Mouse (Mus musculus) natural killer cell, adult 2 months (primary cell): ENCODE data around the gene Fam162a.
A peak's percentile ranks its signal among the peaks of the same experiment; 100 is the strongest.
"Not testable (repeated sequence)": the region's sequence is repeated elsewhere in the genome, so short reads cannot be mapped to it uniquely, and the experiment has no call there.

Experiments
- DNase-seq, 2 experiments: peaks; one replicate each; pipeline ENCODE4 v3.0.0; 2022; ENCODE audit warnings: low spot score in 2 of 2

Fam162a gene

GRCm38 (mm10) chr16:36062534-36062933 is 8.9 kb downstream of the Fam162a start:
- not testable (repeated sequence) for DNase-seq

- DNase-seq = no peak
Observed at GRCm38 (mm10) chr16:36057933-36058475, 13.4 kb downstream of the Fam162a start.

- peak; percentile 17 to 42 for DNase-seq
Observed at GRCm38 (mm10) chr16:36056416-36056815, 15.0 kb downstream of the Fam162a start.

GRCm38 (mm10) chr16:36054920-36055319 is 16.5 kb downstream of the Fam162a start:
- no peak for DNase-seq

- DNase-seq = no peak
Observed at GRCm38 (mm10) chr16:36053524-36054275, 17.7 kb downstream of the Fam162a start.

- DNase-seq = no peak
Observed at GRCm38 (mm10) chr16:36051491-36051890, 19.9 kb downstream of the Fam162a start.

- DNase-seq = no peak
Observed at GRCm38 (mm10) chr16:36047538-36047937, 23.9 kb downstream of the Fam162a start.

- DNase-seq = no peak
Observed at GRCm38 (mm10) chr16:36043964-36044363, 27.4 kb downstream of the Fam162a start.

- no peak for DNase-seq
Observed at GRCm38 (mm10) chr16:36043073-36043472, 28.3 kb downstream of the Fam162a start.

- DNase-seq = no peak
Observed at GRCm38 (mm10) chr16:36041625-36042020, 29.8 kb downstream of the Fam162a start.

GRCm38 (mm10) chr16:36040640-36041624 is 30.5 kb downstream of the Fam162a start, which contains the start of gene Wdr5b:
Wdr5b (plus strand) TSS chr16:36041190.
- peak; percentile 85 to 88 for DNase-seq

- DNase-seq = not testable (repeated sequence)
Observed at GRCm38 (mm10) chr16:36028120-36028519, 43.3 kb downstream of the Fam162a start.

- DNase-seq = no peak
Observed at GRCm38 (mm10) chr16:36016335-36016734, 55.1 kb downstream of the Fam162a start.

GRCm38 (mm10) chr16:36008396-36008795 is 63.0 kb downstream of the Fam162a start:
- DNase-seq = no peak

GRCm38 (mm10) chr16:35998852-35999251 is 72.5 kb downstream of the Fam162a start:
- DNase-seq = not testable (repeated sequence)
